Mouse (Mus musculus) 3134 (cell line): ENCODE measurements around the gene Art5.
"Not testable (repeated sequence)": the region's sequence is repeated elsewhere in the genome, so short reads cannot be mapped to it uniquely, and the experiment has no call there.

Experiments used
- DNase-seq: peaks from one replicate; pipeline ENCODE4 v3.0.0-alpha.2; 2011; ENCODE audit warnings: low spot score; ENCODE audit not compliant: insufficient read length; ENCODE audit errors: extremely low read depth

Gene Art5

GRCm38 (mm10) chr7:102082816-102083215 lies 26.5 kb downstream of the Art5 start, which contains the start of gene Trpc2:
Gene Trpc2 (plus strand): TSS chr7:102083116.
- DNase-seq, result no peak

- DNase-seq, result no peak
Observed at GRCm38 (mm10) chr7:102081784-102082183, 27.5 kb downstream of the Art5 start.

- no peak for DNase-seq
Observed at GRCm38 (mm10) chr7:102080311-102080710, 29.0 kb downstream of the Art5 start.

DNA sequence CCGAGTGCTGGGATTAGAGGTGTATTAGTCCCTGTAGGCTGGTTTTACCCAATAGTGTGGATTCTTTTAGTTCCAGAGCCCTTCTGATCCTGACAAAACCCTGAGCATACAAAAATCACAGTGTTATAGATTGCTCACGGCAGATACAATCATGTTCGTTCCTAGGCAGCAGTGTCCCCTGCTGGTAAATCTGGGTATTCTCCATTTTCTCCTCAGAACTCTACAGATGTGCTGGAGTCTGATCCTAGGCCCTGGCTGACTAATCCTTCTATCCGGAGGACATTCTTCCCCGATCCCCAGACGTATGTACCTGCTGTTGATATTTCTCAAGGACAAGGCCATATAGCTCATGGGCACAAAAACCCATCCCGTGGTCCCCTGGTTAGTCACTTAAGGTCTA lies 30.8 kb downstream of the Art5 start:
- DNase-seq, result no peak

- DNase-seq, result no peak
Observed at GRCm38 (mm10) chr7:102076714-102077296, 32.5 kb downstream of the Art5 start.

DNA sequence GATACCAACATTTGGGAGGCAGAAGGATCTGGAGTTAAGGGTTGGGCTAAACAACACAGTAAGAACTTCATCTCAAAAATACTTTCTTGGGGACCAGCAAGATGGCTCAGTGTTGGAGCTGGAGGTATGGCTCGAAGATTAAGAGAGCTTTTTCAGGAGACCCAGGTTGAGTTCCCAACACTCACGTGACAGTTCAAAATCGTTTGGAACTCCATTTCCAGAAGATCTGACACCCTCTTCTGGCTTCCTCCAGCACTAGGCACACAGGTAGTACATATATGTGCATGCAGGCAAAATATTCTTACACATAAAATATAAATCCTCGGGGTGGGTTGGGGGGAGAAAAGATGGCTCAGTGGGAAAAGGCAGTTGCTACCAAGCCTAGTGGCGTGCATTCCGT lies 42.9 kb downstream of the Art5 start:
- no peak for DNase-seq

- DNase-seq, result peak; percentile 90
Observed at GRCm38 (mm10) chr7:102065046-102065891, 44.0 kb downstream of the Art5 start, which contains the start of the genes Rnf121, Xndc1 and Xntrpc. Gene Rnf121 (minus strand): TSS chr7:102065469. Gene Xndc1 (plus strand): TSS chr7:102065511. Gene Xntrpc (plus strand): TSS chr7:102065713.

DNA sequence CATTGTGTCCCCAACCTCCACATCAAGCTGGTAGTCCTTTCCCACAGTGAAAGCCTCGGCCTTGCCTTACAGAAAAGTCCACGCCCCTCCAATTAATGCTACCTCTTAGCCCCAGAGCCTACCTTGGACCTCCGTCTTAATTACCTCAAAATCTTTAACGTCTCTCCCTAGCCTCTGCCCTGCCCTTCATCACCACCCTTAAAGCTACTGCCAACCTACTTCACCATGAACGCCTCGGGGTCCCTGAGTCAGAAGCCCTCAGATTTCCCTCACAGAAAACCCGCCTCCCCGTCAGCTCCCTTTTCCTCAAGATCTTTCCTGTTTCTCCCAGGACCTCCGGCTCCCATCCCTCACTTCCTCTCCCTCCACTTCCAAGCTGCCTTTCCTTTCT lies 44.6 kb downstream of the Art5 start:
- DNase-seq, result no peak

- no peak for DNase-seq
Observed at GRCm38 (mm10) chr7:102063891-102064290, 45.4 kb downstream of the Art5 start.

GRCm38 (mm10) chr7:102062203-102062602 lies 47.1 kb downstream of the Art5 start:
- DNase-seq, result no peak

GRCm38 (mm10) chr7:102061353-102061752 lies 47.9 kb downstream of the Art5 start:
- DNase-seq, result no peak

- not testable (repeated sequence) for DNase-seq
Observed at GRCm38 (mm10) chr7:102048524-102048923, 60.8 kb downstream of the Art5 start.
